Mouse (Mus musculus) cerebellum, adult 11-12 months (tissue): Measurements from ENCODE around the gene Pou2f3.
A peak's percentile ranks its signal among the peaks of the same experiment; 100 is the strongest.

Experiments used
- DNase-seq: peaks from one replicate; pipeline ENCODE4 v3.0.0; 2022

Gene Pou2f3

DNA sequence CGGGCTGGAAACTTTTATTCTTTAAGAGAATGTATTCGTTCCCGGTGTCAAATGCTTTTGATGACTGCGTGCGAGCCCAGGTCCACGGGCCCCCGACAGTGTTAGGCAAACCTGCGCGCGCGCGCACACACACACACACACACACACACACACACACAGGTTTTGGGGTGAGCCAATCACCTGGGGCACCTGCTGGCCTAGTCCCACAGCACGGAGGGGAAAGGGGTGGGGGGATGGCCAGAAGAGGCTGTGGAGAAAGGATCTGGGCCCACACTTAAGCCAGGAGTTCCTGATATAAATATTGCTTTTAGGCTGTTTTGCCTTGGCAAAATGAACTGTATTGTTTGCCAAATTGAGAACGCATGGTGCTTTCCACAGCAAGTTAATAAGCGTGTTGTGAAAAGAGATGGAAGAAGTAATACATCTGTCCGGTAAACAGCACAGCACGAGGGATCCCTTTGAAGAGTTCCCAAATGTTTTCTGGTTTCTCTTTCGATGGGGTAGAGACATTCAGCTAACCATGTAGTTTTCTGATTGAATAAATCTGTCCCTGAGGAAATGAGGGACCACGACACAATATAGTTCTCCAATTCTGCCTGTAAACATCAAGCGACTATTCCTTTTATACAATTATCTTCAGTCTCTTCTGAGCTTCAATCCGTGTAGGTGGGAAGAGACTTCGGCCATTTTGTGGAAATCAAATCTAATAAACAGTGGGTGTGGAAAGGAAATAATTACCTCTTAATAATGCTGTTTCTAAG lies 103.6 kb downstream of the Pou2f3 start:
- DNase-seq, result peak; percentile 74

DNA sequence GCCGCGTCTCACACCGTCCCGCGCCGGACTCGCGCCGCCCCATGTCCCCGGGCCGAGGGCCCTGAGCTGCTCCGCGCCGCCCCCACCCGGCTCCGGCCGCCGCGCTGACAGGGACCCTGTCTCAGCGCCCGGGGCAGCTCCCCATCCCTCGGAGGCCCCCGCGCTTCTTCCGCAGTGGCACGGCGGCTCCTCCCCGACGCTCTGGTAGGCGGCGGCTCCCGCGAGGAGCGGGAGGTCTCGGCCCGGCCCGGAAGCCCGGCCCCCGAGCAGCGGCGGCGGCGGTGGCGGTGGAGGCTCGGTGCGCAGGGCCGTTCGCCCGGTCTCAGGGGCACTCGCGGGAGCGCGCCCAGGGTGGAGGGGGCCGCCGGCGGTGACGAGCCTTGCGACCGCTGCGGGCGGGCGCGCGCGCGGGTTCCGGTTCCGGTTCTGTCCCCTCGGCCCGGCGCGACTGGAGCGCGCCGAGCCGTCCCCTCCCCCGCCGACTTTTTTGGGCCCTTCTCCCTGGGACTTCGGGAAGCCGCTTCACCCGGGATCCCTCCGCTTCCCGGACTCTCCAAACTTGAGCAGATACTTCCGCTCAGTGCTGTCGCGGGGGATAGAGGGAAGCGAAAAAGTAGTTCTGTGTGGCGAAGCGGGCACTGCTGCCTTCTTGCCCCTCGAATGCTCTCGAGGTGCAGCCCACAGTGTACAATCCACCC lies 104.4 kb downstream of the Pou2f3 start:
- DNase-seq, result peak; percentile 93

DNA sequence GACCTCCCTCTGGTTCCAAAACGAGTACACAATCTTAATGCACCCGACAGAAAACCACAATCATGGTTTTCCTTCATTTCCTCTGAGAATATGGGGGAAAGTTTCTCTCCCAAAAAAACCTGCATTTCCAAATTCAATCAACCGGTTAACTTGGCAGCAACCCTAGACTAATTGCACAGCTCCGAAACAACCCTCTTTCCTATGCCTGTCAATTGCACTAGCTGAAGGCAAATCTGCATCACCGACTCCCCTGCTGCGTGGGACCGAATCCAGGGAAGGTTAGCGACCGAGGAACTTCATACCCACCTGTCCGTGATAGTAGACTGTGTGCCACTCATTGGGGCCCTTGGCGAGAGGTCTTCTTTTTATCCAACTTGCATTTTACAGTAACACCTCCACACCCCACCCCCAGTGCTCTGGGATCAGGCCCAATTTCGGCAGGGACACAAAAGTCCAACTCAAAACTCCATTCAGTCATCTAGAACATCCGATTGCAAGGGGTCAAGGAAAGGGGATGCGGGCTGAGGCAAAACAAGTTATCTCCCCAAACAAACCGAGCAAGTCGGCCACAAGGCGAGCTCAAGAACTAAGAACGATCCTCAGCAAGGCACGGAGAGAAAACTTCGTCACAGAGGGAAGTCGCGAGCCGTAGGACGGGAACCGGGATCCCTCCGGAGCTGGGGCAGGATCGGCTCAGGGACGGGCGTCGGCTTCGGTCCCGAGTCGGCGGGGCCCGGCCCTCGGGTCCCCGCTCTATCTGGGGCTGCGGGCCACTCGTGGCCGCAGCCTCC lies 105.1 kb downstream of the Pou2f3 start:
- peak; percentile 72 for DNase-seq

DNA sequence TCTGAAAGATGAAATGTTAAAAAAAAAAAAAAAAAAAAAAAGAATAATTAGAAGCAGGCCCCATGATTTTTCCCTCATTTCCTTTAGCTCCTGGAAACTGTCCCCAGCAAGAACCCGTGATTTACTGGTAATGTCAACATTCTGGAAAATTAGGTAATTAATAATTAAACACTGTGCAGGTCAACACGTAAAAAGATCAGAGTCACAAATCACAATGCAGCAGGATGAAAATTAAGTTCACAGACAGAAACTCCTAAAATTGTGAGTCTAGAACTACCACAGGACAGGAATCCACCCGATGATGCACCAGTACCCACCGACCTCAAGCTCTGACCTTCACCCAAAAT lies 105.7 kb downstream of the Pou2f3 start:
- no peak for DNase-seq

DNA sequence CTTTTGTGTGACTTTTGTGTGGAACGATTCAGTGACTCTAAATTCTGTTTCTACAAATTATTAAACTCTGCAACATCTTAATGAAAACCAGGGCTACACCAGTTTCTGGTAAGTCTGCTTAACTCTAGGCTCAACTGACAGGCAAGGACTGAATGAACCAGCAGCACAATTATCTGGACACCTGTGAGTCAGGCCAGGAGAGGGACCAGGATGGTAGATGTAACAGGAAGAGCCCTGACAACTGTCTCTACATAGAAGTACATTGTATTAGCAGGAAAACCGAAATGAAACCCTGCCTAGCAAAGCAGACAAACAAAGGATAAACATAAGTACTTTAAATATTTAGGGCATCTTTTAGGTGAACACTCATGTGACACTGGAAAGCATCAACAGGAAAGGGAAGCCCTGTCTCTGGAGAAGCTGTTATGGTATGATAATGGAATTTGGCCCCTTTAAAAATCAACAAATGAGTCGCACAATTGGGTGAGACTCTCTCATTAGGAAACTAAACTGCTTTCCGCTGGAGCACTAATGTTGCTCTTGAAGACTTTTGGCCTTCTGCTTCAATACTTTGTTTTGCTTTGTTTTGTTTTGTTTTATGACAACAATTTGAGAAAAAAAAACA lies 106.4 kb downstream of the Pou2f3 start:
- no peak for DNase-seq

DNA sequence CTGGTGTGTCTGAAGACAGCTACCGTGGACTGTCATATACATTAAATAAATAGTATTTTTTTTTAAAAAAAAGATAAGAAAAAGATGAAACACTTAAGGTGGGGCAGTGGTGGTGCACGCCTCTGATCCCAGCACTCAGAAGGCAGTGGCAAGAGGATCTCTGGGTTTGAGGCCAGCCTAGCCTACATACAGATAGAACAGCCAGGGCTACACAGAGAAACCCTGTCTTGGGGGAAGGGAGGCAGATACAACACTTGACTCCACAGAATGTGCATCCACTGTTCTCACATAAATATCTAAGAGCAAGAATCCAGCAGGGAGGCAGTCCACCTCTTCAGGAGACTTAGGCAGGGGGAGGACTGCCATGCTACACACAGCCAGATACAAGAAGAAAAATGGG lies 107.2 kb downstream of the Pou2f3 start:
- no peak for DNase-seq

DNA sequence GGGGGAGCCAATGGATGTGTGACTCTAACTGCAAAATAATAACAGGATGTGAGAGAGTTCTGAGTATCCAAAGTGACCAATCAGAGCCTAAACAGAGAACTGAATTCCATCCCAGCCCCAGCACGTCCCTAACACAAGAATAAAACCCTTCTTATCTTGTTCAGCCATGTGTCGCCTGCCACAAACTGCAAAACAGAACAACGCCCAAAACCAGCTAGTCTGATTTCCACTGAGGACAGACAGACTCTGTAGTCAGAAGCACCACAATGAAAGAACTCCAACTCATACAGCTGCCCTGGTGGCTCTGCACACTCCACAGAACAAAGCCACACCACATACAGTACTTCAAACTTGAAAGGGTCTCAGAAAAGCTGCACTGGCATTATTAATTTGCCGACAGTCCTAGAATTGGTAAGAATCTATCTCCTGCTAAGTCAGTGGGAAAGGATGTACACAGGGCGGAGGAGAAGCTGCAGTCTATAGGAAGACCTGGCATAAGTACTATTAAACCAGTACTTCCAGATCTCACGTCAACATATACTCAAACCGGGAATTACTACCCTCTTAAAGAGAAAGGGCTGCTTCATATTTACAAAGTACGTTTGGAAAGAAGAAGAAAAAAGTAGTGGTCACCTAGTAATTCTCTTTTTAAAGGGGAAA lies 108.1 kb downstream of the Pou2f3 start:
- DNase-seq, result no peak

DNA sequence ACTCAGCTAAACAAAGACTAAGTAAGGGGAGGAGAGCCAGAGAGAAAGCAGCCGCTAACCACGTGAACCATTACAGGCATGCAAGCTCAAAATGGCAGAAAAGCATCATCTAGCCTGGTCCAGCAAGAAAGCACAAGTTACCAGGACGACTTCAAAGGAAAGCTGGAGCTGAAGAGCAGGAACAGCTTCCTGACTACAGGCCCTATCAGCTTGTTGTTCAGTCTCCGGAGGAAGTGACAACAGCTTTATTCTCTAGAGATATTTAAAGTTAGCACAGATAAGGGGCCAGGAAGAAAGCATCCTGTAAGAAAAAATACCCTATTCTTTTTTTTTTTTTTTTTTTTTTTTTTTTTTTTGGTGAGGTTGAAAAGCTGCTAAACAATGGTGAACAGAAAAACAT lies 111.2 kb downstream of the Pou2f3 start:
- no peak for DNase-seq

DNA sequence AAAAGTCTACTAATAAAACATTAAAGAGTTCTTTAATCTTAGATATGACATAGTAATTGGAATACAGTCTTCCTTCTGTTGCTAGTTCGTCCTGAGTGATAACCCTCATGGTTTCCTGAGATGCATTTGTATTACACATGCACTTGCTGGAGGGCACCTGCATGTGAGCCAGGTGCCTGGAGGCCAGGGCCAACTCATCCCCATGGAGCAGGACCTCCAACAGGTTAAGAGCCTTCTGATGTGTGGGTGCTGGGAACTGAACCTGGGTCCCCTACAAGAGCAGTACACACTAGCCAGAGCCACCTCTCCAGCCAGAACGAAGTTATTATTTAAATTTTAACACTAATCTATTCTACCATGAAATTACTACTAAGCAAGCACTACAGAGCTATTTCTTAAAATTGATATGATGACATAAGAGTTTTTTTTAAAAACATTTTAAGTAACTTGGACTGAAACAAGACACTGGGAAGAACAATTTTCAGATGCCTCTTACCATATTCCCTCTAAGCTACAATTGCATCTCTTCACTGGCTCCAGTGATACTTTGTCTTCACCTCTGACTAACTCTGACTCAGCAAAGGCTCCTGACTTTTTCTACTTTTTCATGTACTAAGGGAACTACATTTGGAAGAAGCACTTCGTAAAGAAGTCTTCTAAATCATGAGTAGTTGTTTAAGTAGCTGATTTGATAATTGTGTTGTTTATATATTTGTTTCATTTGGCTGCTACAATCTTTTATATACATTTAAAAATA lies 112.2 kb downstream of the Pou2f3 start:
- DNase-seq, result no peak

DNA sequence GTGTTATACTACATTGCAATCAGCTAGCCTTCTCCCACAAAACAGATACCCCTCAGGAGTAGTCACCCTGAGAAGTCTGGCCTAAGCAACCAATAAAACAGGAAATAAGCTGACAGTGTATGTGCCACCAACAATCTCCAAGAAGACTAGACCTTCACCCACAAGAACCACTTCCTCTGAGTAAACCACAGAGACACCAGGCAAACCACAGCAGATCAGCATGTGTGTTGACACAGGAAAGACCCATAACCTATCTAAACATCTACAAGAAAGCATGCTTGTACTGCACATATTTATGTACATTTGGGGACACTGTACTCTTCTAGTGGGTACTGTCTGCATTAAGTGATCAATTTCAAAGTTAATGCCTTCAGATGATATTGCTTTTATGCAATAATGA lies 113.8 kb downstream of the Pou2f3 start:
- DNase-seq, result no peak

DNA sequence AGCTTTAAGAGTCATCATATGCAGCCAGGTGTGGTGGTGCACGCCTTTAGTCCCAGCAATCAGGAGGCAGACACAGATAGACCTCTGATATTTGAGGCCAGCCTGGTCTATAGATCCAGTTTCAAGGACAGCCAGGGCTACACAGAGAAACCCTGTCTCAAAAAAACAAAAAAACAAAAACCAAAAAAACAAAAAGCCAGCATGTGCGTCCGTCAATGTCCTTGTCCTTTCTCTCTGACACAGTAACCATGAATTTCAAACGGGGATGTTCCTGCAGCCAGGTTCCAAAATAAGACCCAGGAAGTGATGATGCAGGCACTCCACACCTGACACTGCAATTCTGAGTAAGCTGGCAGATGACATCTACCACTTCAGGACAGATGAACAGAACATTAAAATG lies 115.3 kb downstream of the Pou2f3 start:
- DNase-seq, result no peak

DNA sequence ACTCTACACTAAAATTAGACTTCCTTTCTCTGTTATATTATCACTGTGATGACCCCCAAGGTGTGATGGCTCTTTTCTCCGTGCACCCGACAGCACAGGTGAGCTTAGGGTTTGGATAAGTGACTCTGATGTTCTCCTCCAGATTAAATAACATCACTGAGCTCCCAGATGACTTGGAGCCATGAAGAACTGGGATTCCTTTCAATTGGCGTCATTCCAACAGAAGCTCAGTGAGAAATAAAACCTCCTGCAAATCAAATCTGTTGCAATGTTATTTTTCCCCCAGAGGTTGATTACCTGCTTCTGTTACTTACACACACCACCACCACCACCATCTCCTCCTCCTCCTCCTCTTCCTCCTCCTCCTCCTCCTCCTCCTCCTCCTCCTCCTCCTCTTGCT lies 116.4 kb downstream of the Pou2f3 start:
- peak; percentile 46 for DNase-seq

DNA sequence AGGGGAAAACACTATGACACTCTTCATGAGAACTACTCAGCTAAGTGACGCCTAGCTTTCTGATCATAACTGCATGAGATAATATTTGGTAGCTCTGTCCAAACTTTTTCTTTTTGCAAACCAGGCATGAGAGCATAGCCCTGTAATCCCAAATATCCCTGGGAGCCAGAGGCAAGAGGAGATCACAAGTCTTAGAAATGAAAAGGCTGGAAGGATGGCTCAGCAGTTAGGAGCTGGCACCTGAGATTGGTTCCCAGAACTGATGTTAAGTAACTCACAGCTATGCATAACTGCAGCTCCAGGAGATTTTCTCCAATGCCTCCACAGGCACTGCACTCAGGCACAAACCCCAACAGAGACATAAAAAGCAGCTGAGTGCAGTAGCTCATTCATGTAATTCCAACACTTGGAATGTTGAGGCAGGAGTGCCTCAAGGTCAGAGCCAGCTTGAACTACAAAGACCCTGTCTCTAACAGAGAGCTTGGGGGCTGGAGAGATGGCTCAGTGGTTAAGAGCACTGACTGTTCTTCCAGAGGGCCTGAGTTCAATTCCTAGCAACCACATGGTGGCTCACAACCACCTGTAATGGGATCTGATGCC lies 124.4 kb downstream of the Pou2f3 start:
- DNase-seq, result no peak

DNA sequence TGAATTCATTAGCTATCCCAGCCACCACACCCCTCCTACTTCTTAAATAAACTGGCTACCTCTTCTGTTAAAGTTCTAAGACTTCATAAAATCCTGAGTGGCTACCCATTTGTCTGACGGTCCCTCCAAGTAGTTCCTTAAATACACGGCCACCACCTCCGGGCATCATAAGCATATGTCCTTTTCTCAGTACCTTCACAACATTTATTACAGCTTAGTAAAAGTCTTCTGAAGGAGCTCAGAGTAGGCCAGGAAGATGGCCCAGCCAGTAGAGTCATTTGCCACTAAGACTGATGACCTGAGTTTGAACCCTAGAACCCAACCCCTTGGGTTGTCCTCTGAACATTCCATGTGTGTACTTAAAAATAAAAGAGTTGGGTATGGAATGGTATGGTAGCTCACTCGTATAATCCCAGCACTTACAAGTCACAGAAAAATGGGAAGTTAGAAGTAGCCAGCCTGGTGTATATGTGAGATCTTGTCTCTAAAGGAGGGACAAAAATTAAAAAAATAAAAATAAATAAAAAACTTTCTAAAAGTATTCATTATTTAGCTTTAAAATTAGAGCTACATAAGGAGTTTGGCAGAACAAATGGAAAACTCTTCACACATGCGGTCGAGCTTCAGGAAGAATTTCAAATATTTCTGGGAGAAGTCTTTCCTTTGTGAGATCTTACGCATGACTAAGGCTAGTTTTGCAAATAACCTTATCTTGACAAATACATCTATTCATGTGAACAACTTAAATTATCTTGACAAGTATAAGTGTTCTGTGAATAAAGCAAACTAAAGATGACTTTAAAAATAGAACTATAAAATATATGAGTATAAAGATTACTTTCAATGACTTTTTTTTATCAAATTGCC lies 125.4 kb downstream of the Pou2f3 start:
- no peak for DNase-seq

DNA sequence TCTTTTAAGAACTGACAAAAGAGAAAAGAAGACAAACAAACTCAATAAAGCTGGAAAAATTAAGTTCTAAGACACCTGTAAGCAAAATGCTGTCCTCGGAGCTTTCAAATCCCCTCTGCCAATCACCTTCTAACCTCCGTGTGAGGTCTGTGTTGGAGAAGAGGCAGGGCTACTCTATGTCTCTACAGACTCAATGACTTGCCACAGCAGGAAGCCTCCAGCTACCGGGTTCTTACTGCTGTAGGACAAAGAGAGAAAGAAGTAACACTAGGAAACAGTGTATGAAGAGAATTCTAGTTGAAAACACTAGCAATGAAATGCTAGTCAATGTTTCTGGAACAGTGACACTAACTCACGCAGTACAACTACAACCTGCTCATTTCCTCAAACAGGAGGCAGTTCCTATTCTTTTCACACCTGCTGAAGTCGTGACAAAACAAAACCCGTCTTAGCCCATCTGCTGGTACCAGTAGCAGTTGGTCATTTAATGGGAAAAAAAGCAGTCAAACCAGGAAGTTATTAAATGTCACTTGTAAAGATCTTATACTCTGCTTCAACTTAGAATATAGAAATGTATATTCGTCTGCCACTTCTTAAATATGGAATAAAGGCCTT lies 126.6 kb downstream of the Pou2f3 start:
- no peak for DNase-seq

DNA sequence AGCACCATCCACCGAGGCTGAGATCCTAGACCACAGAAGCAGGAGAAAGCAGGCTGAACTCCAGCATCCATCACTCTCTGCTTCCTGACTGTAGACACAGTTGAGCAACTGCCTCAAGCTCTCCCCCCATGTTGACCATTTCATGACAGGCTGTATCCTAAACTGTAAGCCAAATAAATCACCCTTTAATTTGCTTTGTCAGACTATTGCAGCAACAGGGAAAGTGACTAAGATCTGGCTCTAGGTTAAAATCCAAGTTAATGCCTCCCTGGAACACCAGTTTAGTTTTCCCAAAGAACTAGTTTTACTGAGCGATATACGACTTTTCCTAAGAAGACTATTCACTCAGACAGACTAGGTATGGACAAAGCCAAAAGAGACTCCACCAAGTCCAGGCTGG lies 131.5 kb downstream of the Pou2f3 start:
- DNase-seq, result no peak

DNA sequence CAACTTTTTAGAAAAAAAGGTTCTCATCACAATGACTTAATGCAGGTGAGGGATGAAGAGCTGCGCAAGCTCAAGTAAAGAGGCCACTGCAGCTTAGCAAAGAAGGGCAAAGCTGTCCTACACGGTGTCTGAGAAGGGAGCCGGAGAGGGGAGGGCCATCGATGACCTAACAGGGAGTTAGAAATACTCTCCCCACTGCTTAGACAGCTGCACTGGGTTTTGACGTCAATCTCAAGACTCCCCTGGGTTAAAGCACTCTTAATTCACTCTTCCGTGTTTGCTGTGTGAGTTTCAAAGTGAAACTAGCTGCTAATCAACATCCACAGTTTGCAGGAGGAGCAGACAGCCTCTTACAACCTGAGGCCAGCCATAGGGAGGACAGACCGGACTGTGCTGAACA lies 134.0 kb downstream of the Pou2f3 start:
- no peak for DNase-seq

DNA sequence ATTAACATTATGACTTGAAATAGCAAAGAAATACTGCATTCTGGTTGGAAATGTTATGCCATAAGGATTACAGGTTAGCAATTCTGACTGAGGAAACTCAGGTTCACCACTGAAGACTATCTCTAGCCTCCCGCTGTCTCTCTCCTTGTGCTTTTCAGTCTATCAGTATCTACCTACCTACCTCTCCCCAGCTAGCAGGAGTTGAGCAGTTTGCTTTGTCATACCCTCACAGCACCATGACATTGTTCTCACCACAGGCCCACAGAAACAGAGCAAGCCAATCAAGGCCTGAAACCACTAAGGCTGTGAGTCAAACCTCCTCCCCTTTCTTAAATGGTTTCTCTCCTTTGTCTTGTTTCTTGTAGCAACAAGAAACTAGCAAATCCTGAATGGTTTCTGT lies 135.6 kb downstream of the Pou2f3 start:
- DNase-seq, result no peak
